Mouse (Mus musculus): Measurements from ENCODE around the gene Rhox2g. TPM values are rescaled to one million over a fixed set of nuclear protein-coding genes. Genes with fewer than 3 reads are reported as not detected.

Gene Rhox2g
- not detected for polyA plus RNA-seq (2014; fragmentation: Illumina TruSeq; extraction: RNeasy Lipid Tissue Mini Kit (QIAGEN cat#74804); ENCODE audit: insufficient read depth, low read depth, low replicate concordance)

DNA sequence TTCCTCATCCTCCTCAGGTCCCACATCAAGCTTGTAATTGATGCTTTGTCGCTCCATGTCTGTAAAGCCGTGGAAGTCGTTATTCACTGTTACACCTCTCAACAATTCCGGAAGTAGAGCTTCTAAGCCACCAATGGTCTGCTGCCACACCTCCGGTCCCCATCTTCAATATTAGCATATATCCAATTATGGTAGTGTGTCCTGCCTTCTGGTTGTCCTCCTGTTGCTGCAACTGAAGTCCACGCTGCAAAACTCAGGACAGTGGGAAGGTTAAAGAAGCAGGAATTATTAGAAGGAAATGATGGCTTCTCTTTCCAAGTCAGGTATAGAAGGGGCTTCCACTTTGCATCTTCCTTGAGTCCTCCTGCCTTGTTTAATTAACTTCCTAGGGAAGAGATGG lies at the start of gene Rhox2g:
Rhox2g (minus strand) TSS at position 101 of the 400 bp plus-strand sequence.

DNA sequence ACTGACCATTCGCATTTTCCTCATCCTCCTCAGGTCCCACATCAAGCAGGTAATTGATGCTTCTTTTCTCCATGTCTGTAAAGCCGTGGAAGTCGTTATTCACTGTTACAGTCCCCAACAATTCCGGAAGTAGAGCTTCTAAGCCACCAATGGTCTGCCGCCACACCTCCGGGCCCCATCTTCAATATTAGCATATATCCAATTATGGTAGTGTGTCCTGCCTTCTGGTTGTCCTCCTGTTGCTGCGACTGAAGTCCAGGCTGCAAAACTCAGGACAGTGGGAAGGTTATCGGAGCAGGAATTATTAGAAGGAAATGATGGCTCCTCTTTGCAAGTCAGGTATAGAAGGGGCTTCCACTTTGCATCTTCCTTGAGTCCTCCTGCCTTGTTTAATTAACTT lies 29.9 kb upstream of the Rhox2g start, which contains the start of gene Rhox2h:
Rhox2h (minus strand) TSS at position 101 of the 400 bp plus-strand sequence.

DNA sequence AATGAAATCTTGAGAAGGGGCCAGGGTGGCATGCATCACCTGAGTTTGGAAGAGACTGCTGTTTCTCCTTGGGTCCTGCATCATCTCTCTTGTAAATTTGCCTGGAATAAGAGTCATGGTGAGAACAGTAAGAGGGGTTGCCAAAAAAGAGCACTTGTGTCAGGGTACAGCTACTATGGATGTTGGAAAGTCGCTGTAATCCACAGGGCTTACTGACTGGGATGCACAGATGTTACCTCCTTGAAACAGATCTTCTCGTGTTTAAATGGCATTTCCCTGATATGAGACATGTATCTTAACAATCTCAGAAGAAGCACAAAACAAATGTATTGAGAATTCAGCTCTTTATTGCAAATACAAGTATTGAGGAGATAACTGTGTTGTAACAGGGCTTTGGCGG lies 25.4 kb upstream of the Rhox2g start, which contains the start of gene Rhox3h:
Rhox3h (minus strand) TSS at position 101 of the 400 bp plus-strand sequence.

DNA sequence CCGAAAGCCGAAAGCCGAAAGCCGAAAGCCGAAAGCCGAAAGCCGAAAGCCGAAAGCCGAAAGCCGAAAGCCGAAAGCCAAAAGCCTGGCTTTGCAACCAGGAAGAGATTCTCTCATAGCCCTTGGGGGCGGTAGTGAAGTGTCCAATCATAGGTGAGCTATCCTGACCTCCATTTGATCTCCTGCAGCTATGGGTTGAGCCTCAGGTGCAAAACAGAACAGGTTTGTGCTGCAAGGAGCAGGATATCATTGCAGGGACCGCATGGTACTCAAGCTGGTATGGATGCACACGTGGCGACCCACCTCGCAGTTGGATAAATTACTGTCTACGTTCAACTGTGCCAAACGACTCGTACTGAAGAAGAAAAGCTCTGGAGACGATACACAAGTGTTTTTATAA lies 8.0 kb upstream of the Rhox2g start, which contains the start of gene Rhox4g:
Rhox4g (minus strand) TSS at position 101 of the 400 bp plus-strand sequence.

DNA sequence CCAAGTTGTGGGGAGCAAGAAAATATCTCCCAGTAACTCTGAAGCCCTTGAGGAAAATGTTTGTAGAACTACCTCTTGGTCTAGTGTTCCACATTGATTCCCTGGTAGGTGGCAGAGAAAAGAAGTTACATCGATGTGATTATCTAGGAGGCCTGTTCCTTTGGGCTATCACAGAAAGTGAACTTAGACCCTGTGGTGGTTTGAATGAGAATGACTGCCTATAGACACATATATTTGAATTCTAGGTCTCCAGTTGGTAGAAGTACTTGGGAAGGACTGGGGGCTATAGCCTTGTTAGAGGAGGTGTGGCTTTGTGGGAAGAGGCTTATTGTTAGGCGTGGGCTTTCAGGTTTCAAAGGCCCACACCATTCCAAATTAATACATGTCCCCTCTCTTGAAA lies 14.8 kb downstream of the Rhox2g start, which contains the start of gene Rhox3g:
Rhox3g (minus strand) TSS at position 101 of the 400 bp plus-strand sequence.

DNA sequence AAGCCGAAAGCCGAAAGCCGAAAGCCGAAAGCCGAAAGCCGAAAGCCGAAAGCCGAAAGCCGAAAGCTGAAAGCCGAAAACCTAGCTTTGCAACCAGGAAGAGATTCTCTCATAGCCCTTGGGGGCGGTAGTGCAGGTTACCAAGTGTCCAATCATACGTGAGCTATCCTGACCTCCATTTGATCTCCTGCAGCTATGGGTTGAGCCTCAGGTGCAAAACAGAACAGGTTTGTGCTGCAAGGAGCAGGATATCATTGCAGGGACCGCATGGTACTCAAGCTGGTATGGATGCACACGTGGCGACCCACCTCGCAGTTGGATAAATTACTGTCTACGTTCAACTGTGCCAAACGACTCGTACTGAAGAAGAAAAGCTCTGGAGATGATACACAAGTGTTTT lies 35.7 kb downstream of the Rhox2g start, which contains the start of gene Rhox4f:
Rhox4f (minus strand) TSS at position 101 of the 400 bp plus-strand sequence.

Other genes starting within 250 kb of the Rhox2g start
- not detected for gene Rhox2b, start 231.4 kb downstream of the Rhox2g start, polyA plus RNA-seq (2014; fragmentation: Illumina TruSeq; extraction: RNeasy Lipid Tissue Mini Kit (QIAGEN cat#74804); ENCODE audit: insufficient read depth, low read depth, low replicate concordance)
- not detected for gene Rhox4b, start 211.0 kb downstream of the Rhox2g start, polyA plus RNA-seq (2014; fragmentation: Illumina TruSeq; extraction: RNeasy Lipid Tissue Mini Kit (QIAGEN cat#74804); ENCODE audit: insufficient read depth, low read depth, low replicate concordance)
- not detected for gene Rhox2c, start 189.8 kb downstream of the Rhox2g start, polyA plus RNA-seq (2014; fragmentation: Illumina TruSeq; extraction: RNeasy Lipid Tissue Mini Kit (QIAGEN cat#74804); ENCODE audit: insufficient read depth, low read depth, low replicate concordance)
- gene Rhox3c, start 184.9 kb downstream of the Rhox2g start, polyA plus RNA-seq (2014; fragmentation: Illumina TruSeq; extraction: RNeasy Lipid Tissue Mini Kit (QIAGEN cat#74804); ENCODE audit: insufficient read depth, low read depth, low replicate concordance) = not detected
- not detected for gene Rhox4c, start 163.1 kb downstream of the Rhox2g start, polyA plus RNA-seq (2014; fragmentation: Illumina TruSeq; extraction: RNeasy Lipid Tissue Mini Kit (QIAGEN cat#74804); ENCODE audit: insufficient read depth, low read depth, low replicate concordance)
- not detected for gene Rhox2d, start 150.0 kb downstream of the Rhox2g start, polyA plus RNA-seq (2014; fragmentation: Illumina TruSeq; extraction: RNeasy Lipid Tissue Mini Kit (QIAGEN cat#74804); ENCODE audit: insufficient read depth, low read depth, low replicate concordance)
- gene Rhox4d, start 129.1 kb downstream of the Rhox2g start, polyA plus RNA-seq (2014; fragmentation: Illumina TruSeq; extraction: RNeasy Lipid Tissue Mini Kit (QIAGEN cat#74804); ENCODE audit: insufficient read depth, low read depth, low replicate concordance) = not detected
- gene Rhox2e, start 113.0 kb downstream of the Rhox2g start, polyA plus RNA-seq (2014; fragmentation: Illumina TruSeq; extraction: RNeasy Lipid Tissue Mini Kit (QIAGEN cat#74804); ENCODE audit: insufficient read depth, low read depth, low replicate concordance) = not detected
- gene Rhox3e, start 101.5 kb downstream of the Rhox2g start, polyA plus RNA-seq (2014; fragmentation: Illumina TruSeq; extraction: RNeasy Lipid Tissue Mini Kit (QIAGEN cat#74804); ENCODE audit: insufficient read depth, low read depth, low replicate concordance) = not detected
- gene Rhox4e, start 86.1 kb downstream of the Rhox2g start, polyA plus RNA-seq (2014; fragmentation: Illumina TruSeq; extraction: RNeasy Lipid Tissue Mini Kit (QIAGEN cat#74804); ENCODE audit: insufficient read depth, low read depth, low replicate concordance) = not detected
- not detected for gene Rhox2f, start 72.1 kb downstream of the Rhox2g start, polyA plus RNA-seq (2014; fragmentation: Illumina TruSeq; extraction: RNeasy Lipid Tissue Mini Kit (QIAGEN cat#74804); ENCODE audit: insufficient read depth, low read depth, low replicate concordance)
- gene Rhox3f, start 62.5 kb downstream of the Rhox2g start, polyA plus RNA-seq (2014; fragmentation: Illumina TruSeq; extraction: RNeasy Lipid Tissue Mini Kit (QIAGEN cat#74804); ENCODE audit: insufficient read depth, low read depth, low replicate concordance) = not detected
- not detected for gene Rhox4f, start 35.8 kb downstream of the Rhox2g start, polyA plus RNA-seq (2014; fragmentation: Illumina TruSeq; extraction: RNeasy Lipid Tissue Mini Kit (QIAGEN cat#74804); ENCODE audit: insufficient read depth, low read depth, low replicate concordance)
- not detected for gene Rhox3g, start 14.9 kb downstream of the Rhox2g start, polyA plus RNA-seq (2014; fragmentation: Illumina TruSeq; extraction: RNeasy Lipid Tissue Mini Kit (QIAGEN cat#74804); ENCODE audit: insufficient read depth, low read depth, low replicate concordance)
- gene Rhox4g, start 7.9 kb upstream of the Rhox2g start, polyA plus RNA-seq (2014; fragmentation: Illumina TruSeq; extraction: RNeasy Lipid Tissue Mini Kit (QIAGEN cat#74804); ENCODE audit: insufficient read depth, low read depth, low replicate concordance) = not detected
- not detected for gene Rhox3h, start 25.3 kb upstream of the Rhox2g start, polyA plus RNA-seq (2014; fragmentation: Illumina TruSeq; extraction: RNeasy Lipid Tissue Mini Kit (QIAGEN cat#74804); ENCODE audit: insufficient read depth, low read depth, low replicate concordance)
- gene Rhox2h, start 29.8 kb upstream of the Rhox2g start, polyA plus RNA-seq (2014; fragmentation: Illumina TruSeq; extraction: RNeasy Lipid Tissue Mini Kit (QIAGEN cat#74804); ENCODE audit: insufficient read depth, low read depth, low replicate concordance) = not detected
- 0.45 TPM for gene Rhox5, start 161.4 kb upstream of the Rhox2g start, polyA plus RNA-seq (2014; fragmentation: Illumina TruSeq; extraction: RNeasy Lipid Tissue Mini Kit (QIAGEN cat#74804); ENCODE audit: insufficient read depth, low read depth, low replicate concordance)
- not detected for gene Rhox6, start 183.4 kb upstream of the Rhox2g start, polyA plus RNA-seq (2014; fragmentation: Illumina TruSeq; extraction: RNeasy Lipid Tissue Mini Kit (QIAGEN cat#74804); ENCODE audit: insufficient read depth, low read depth, low replicate concordance)
- gene Rhox7a, start 188.2 kb upstream of the Rhox2g start, polyA plus RNA-seq (2014; fragmentation: Illumina TruSeq; extraction: RNeasy Lipid Tissue Mini Kit (QIAGEN cat#74804); ENCODE audit: insufficient read depth, low read depth, low replicate concordance) = not detected
- gene Rhox8, start 235.5 kb upstream of the Rhox2g start, polyA plus RNA-seq (2014; fragmentation: Illumina TruSeq; extraction: RNeasy Lipid Tissue Mini Kit (QIAGEN cat#74804); ENCODE audit: insufficient read depth, low read depth, low replicate concordance) = not detected

All from lung, adult 10 weeks (tissue).